Mouse (Mus musculus): Measurements from ENCODE around the gene Scrn1. TPM values are rescaled to one million over a fixed set of nuclear protein-coding genes. Genes with fewer than 3 reads are reported as not detected.

Scrn1 gene
- polyA plus RNA-seq (2011; ENCODE audit: insufficient read depth, insufficient read length, low replicate concordance, missing spikeins): 1.0 and 1.3 TPM in 2 replicates

GRCm38 (mm10) chr6:54565665-54566545, at the start of gene Scrn1:
TSS of gene Scrn1 (minus strand) at chr6:54566489.
- H3K27ac ChIP-seq (ENCODE audit: control insufficient read depth, insufficient read depth, low read depth, low read length, poor library complexity): no peak within 1 kb of the TSS
- 3% methylated on average over 60 of the region's 60 CpGs for WGBS
- TF ChIP-seq POLR2A (IDR thresholded peaks at IDR 0.05; ENCODE audit: borderline replicate concordance, control insufficient read depth, low read depth, low read length): no peak
- TF ChIP-seq CTCF (IDR thresholded peaks at IDR 0.05; ENCODE audit: control insufficient read depth, insufficient read depth, low read length): no peak
- H3K4me3 ChIP-seq (replicated peaks; ENCODE audit: control insufficient read depth, low read depth, low read length): no peak within 1 kb of the TSS
- no peaks in the 10 kb centered on the region for H3K4me1 ChIP-seq (ENCODE audit: control insufficient read depth, insufficient read depth, low read length)

GRCm38 (mm10) chr6:54606241-54606640, 40.0 kb upstream of the Scrn1 start:
- Histone ChIP-seq H3K4me1 (ENCODE audit: control insufficient read depth, insufficient read depth, low read length) (no peaks in the 10 kb centered on the region), H3K27ac (ENCODE audit: control insufficient read depth, insufficient read depth, low read depth, low read length, poor library complexity) (no peak overlapping the region), H3K4me3 (replicated peaks; ENCODE audit: control insufficient read depth, low read depth, low read length) (no peak overlapping the region)
- 77% methylated on average over 4 of the region's 4 CpGs for WGBS
- TF ChIP-seq POLR2A (IDR thresholded peaks at IDR 0.05; ENCODE audit: borderline replicate concordance, control insufficient read depth, low read depth, low read length): no peak
- TF ChIP-seq CTCF (IDR thresholded peaks at IDR 0.05; ENCODE audit: control insufficient read depth, insufficient read depth, low read length): no peak

DNA sequence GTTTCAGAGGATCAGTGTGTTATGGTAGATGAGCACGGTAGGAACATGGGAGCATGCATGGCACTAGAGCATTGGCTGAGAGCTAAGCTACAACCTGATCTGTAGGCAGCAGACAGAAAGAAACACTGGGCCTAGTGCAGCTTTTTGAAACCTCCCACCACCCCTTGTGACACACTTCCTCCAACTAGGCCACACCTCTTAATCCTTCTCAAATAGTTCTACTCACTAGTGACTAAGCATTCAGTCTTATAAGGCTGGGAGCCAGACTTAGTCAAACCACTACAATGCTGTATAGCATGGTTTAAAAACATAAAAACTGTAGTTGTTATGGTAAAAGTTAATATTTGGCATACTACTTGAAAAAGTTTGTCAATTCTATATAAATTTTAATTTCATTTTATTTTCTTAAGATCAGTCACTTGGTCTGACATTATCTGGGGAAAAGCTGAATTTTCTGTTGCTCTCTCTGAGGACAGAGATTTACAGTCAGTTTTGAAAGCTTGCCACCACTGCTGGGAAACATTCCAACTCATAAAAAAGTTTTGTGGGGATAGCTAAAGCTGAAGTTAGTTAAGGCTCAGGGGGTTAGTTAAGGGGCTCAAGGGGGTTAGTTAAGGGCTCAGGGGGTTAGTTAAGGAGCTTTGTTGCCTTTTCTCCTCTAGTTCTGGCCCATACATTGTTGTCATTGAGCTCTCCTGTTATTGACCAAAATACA, 37.9 kb upstream of the Scrn1 start:
- TF ChIP-seq POLR2A (IDR thresholded peaks at IDR 0.05; ENCODE audit: borderline replicate concordance, control insufficient read depth, low read depth, low read length) (no peak), CTCF (IDR thresholded peaks at IDR 0.05; ENCODE audit: control insufficient read depth, insufficient read depth, low read length) (no peak)
- H3K27ac ChIP-seq (ENCODE audit: control insufficient read depth, insufficient read depth, low read depth, low read length, poor library complexity): no peak overlapping the region
- whole genome bisulfite sequencing: 94% methylated on average over 1 of the region's 1 CpGs

DNA sequence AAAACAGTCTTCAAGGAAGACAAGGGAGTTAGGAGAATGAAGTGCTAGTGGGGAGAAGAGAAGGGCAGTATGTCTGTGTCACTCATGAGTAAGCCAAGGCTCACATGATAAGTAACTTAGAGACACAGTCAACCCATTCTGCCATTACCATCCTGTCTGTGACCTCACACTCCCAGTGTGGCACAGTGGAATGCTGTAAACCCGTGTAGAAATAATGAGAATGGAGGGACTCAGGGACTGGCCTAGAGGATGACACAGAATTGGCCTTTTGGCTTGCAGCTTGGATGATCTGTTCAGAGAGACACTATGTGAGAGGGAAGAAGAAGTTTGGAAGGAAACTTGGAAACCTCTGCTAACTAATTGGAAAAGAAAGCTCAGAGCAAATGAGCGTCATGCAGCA, 36.6 kb upstream of the Scrn1 start:
- H3K4me1 ChIP-seq (ENCODE audit: control insufficient read depth, insufficient read depth, low read length): no peaks in the 10 kb centered on the region
- TF ChIP-seq POLR2A (IDR thresholded peaks at IDR 0.05; ENCODE audit: borderline replicate concordance, control insufficient read depth, low read depth, low read length) (no peak), CTCF (IDR thresholded peaks at IDR 0.05; ENCODE audit: control insufficient read depth, insufficient read depth, low read length) (no peak)
- WGBS: 85% methylated on average over 2 of the region's 2 CpGs
- H3K27ac ChIP-seq (ENCODE audit: control insufficient read depth, insufficient read depth, low read depth, low read length, poor library complexity): no peak overlapping the region
- no peak overlapping the region for H3K4me3 ChIP-seq (replicated peaks; ENCODE audit: control insufficient read depth, low read depth, low read length)

More for the DNA sequence above, 37.9 kb upstream of the Scrn1 start:
- Histone ChIP-seq H3K4me3 (replicated peaks; ENCODE audit: control insufficient read depth, low read depth, low read length) (no peak overlapping the region), H3K4me1 (ENCODE audit: control insufficient read depth, insufficient read depth, low read length) (no peaks in the 10 kb centered on the region)

GRCm38 (mm10) chr6:54600681-54601347, 34.5 kb upstream of the Scrn1 start:
- H3K4me3 ChIP-seq (replicated peaks; ENCODE audit: control insufficient read depth, low read depth, low read length): no peak overlapping the region
- TF ChIP-seq POLR2A (IDR thresholded peaks at IDR 0.05; ENCODE audit: borderline replicate concordance, control insufficient read depth, low read depth, low read length): no peak
- TF ChIP-seq CTCF (IDR thresholded peaks at IDR 0.05; ENCODE audit: control insufficient read depth, insufficient read depth, low read length): no peak
- WGBS: 67% methylated on average over 5 of the region's 5 CpGs
- H3K27ac ChIP-seq (ENCODE audit: control insufficient read depth, insufficient read depth, low read depth, low read length, poor library complexity): no peak overlapping the region
- H3K4me1 ChIP-seq (ENCODE audit: control insufficient read depth, insufficient read depth, low read length): no peaks in the 10 kb centered on the region

GRCm38 (mm10) chr6:54597711-54598110, 31.4 kb upstream of the Scrn1 start:
- no peaks in the 10 kb centered on the region for H3K4me1 ChIP-seq (ENCODE audit: control insufficient read depth, insufficient read depth, low read length)
- TF ChIP-seq POLR2A (IDR thresholded peaks at IDR 0.05; ENCODE audit: borderline replicate concordance, control insufficient read depth, low read depth, low read length) (no peak), CTCF (IDR thresholded peaks at IDR 0.05; ENCODE audit: control insufficient read depth, insufficient read depth, low read length) (no peak)
- H3K27ac ChIP-seq (ENCODE audit: control insufficient read depth, insufficient read depth, low read depth, low read length, poor library complexity): no peak overlapping the region
- H3K4me3 ChIP-seq (replicated peaks; ENCODE audit: control insufficient read depth, low read depth, low read length): no peak overlapping the region
- WGBS: 77% methylated on average over 3 of the region's 3 CpGs

DNA sequence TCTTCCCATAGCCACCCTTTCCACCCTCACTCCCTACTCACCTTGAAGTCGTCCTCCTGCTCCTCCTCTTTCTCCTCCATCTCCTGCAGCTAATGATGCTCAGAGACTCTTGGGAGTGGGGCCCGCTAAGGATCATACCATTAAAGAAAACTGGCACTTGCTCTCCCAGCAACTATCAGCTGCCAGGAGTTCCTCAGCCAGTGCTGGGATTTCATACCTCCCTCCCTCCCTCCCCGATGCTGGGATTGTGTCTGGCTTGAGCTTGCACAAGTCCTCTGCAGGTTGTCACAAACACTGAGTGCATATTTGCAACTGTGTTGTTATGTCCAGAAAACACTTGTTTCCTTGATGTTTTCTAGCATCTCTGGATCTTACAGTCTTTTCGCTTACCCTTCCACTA, 30.9 kb upstream of the Scrn1 start, which contains the start of gene Fkbp14:
TSS of gene Fkbp14 (minus strand) at position 101 of the 400 bp plus-strand sequence.
- Histone ChIP-seq H3K4me1 (ENCODE audit: control insufficient read depth, insufficient read depth, low read length) (no peaks in the 10 kb centered on the region), H3K27ac (ENCODE audit: control insufficient read depth, insufficient read depth, low read depth, low read length, poor library complexity) (no peak within 1 kb of the TSS), H3K4me3 (replicated peaks; ENCODE audit: control insufficient read depth, low read depth, low read length) (no peak within 1 kb of the TSS)
- no peak for TF ChIP-seq POLR2A (IDR thresholded peaks at IDR 0.05; ENCODE audit: borderline replicate concordance, control insufficient read depth, low read depth, low read length)
- WGBS: 80% methylated on average over 4 of the region's 4 CpGs

All from bone marrow, adult 2 months (tissue).